Mouse (Mus musculus) neural tube, embryonic 15.5 days (tissue): ENCODE data around the gene Mad1l1. TPM values are rescaled to one million over a fixed set of nuclear protein-coding genes. Genes with fewer than 3 reads are reported as not detected.

Source experiments
- ATAC-seq: fragments of 200-750 bp; cut with Nextera tagmentation; 2 replicates; pipeline ENCODE4 v1.8.0; 2017; ENCODE audit warnings: mild to moderate bottlenecking, moderate TSS enrichment, moderate library complexity; ENCODE audit not compliant: low FRiP score
- H3K27ac ChIP-seq: fragments of 300-500 bp; sonication (generic); replicated peaks from 2 replicates; pipeline ENCODE4 v1.5.1; 2015; ENCODE audit warnings: mild to moderate bottlenecking, inconsistent platforms
- H3K27me3 ChIP-seq: fragments of 300-500 bp; sonication (generic); replicated peaks from 2 replicates; pipeline ENCODE4 v1.6.1; 2015; ENCODE audit warnings: inconsistent platforms
- H3K36me3 ChIP-seq: fragments of 300-500 bp; sonication (generic); 2 replicates; pipeline ENCODE4 v1.6.1; 2015; ENCODE audit warnings: inconsistent platforms
- H3K4me1 ChIP-seq: fragments of 300-500 bp; sonication (generic); 2 replicates; pipeline ENCODE4 v1.6.1; 2015; ENCODE audit warnings: inconsistent platforms
- H3K4me2 ChIP-seq: fragments of 300-500 bp; sonication (generic); 2 replicates; pipeline ENCODE4 v1.6.1; 2015; ENCODE audit warnings: inconsistent platforms, mild to moderate bottlenecking, moderate library complexity
- H3K4me3 ChIP-seq: fragments of 300-500 bp; sonication (generic); replicated peaks from 2 replicates; pipeline ENCODE4 v1.5.1; 2015; ENCODE audit warnings: mild to moderate bottlenecking, inconsistent platforms
- H3K9ac ChIP-seq: fragments of 300-500 bp; sonication (generic); replicated peaks from 2 replicates; pipeline ENCODE4 v1.6.1; 2015; ENCODE audit warnings: mild to moderate bottlenecking, inconsistent platforms
- H3K9me3 ChIP-seq: fragments of 300-500 bp; sonication (generic); replicated peaks from 2 replicates; pipeline ENCODE4 v1.6.1; 2016; ENCODE audit warnings: inconsistent platforms
- WGBS: fragments of 180-500 bp; shearing (Covaris S2); methylation state at CpG from one replicate; pipeline ENCODE4 v1.1.7; 2015; ENCODE audit warnings: mixed read lengths; 5-methylcytosine and 5-hydroxymethylcytosine counted together
- polyA plus RNA-seq: library from polyadenylated mRNA; unstranded; fragments of >200 nt; fragmentation: Nextera tagmentation; extraction: Ambion mirVana; gene quantifications from 2 replicates; pipeline ENCODE4 v1.2.1, GENCODE M21; 2015

The Mad1l1 gene
- polyA plus RNA-seq, 1 experiment from 2014 or later, result 29.6 TPM

DNA sequence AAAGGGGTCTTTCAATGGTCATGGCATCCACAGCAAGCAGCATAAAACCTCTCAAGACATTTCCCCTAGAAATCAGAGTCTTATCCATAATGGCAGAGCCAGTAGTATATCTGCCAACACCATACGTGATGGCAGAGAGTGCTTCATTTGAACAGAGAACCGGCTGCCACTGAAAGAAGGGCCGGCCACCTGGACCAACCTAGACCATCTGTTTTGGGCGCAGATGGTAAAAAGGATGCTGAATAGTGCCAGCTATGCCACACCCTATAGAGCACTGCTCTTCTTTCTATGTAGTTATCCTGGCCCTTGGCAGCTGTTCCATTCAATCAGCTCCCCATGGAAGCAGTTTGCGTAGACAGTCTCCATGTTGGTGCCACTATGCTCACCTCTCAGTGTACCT, 222.6 kb downstream of the Mad1l1 start:
- H3K27ac ChIP-seq, result no peak overlapping the region
- H3K4me2 ChIP-seq, result no peak overlapping the region
- H3K4me3 ChIP-seq, result no peak overlapping the region
- H3K9me3 ChIP-seq, result no peaks in the 10 kb centered on the region
- no peaks in the 10 kb centered on the region for H3K27me3 ChIP-seq
- WGBS, result 64% methylated on average over 5 of the region's 5 CpGs
- no peaks in the 10 kb centered on the region for H3K36me3 ChIP-seq
- H3K4me1 ChIP-seq, result peaks cover 45% of the 10 kb centered on the region
- ATAC-seq, result no peak
- no peak overlapping the region for H3K9ac ChIP-seq

DNA sequence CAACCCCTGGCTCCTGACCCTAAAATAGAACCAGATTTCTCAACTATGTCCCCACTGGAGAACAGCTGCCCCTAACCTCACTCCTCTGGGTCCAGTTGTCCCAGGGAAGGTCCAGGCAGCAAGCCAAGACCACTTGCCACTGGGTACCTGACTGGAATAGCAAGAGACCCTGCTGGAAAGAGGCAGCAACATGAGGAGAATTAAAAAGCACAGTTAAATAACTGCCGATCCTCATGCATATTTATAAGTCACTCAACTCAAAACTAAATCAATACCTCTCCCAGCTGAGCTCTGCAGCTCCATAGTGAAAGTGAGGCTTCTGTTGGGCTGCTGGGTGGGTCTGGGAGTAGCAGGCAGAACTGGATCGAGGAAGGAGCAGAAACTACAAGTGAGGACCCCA, 226.1 kb downstream of the Mad1l1 start:
- Histone ChIP-seq H3K4me2 (no peak overlapping the region), H3K27ac (peak overlapping the region; percentile 71), H3K36me3 (no peaks in the 10 kb centered on the region), H3K4me3 (no peak overlapping the region), H3K4me1 (peaks cover 29% of the 10 kb centered on the region), H3K9ac (no peak overlapping the region), H3K9me3 (no peaks in the 10 kb centered on the region), H3K27me3 (no peaks in the 10 kb centered on the region)
- ATAC-seq, result peak; percentile 50
- 20% methylated on average over 2 of the region's 2 CpGs for WGBS

DNA sequence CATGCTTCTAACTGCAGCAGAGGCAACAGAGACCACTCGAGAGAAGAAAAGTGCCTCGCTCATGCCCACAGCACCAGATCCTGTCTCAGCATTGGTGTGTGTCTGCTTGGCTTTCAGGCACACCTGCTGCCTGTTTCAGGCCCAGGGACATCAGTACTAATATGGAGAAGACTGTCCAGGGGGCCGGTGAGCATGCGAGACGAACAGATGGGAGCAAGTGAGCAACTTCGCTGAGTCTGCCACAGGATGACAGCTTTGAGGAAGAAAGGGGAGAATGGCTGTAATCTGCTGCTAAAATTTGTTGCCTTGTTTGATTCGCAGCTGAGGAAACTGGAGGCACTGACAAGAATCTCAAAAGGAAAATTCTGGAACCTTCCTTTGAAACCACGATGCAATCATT, 227.9 kb downstream of the Mad1l1 start:
- no peak for ATAC-seq
- no peak overlapping the region for H3K27ac ChIP-seq
- H3K4me2 ChIP-seq, result no peak overlapping the region
- H3K36me3 ChIP-seq, result no peaks in the 10 kb centered on the region
- H3K9ac ChIP-seq, result no peak overlapping the region
- peaks cover 26% of the 10 kb centered on the region for H3K4me1 ChIP-seq
- no peaks in the 10 kb centered on the region for H3K9me3 ChIP-seq
- H3K27me3 ChIP-seq, result no peaks in the 10 kb centered on the region
- no peak overlapping the region for H3K4me3 ChIP-seq
- WGBS, result 62% methylated on average over 8 of the region's 8 CpGs

DNA sequence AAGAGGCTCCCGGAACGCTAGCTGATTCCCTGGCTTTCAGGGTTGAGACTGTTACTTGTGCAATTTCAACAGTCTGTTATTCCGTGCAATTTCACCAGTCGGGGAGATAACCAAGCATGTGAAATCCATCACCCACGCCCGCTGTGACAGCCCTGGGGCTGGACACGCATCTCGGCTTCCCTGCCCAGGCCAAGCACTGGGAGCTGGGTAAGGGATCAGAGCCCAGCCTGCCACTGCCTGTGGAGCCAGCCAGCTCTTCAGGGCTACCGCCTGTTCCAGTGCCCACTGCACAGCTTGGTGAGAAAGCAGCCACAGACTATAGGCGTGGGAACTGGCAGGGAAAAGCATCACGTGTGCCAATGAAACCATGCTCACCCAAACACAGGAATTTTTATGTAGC, 229.8 kb downstream of the Mad1l1 start:
- WGBS, result 33% methylated on average over 11 of the region's 11 CpGs
- no peaks in the 10 kb centered on the region for H3K9me3 ChIP-seq
- ATAC-seq, result peak; percentile 73
- H3K27me3 ChIP-seq, result no peaks in the 10 kb centered on the region
- H3K27ac ChIP-seq, result peak overlapping the region; percentile 62
- no peak overlapping the region for H3K4me3 ChIP-seq
- no peak overlapping the region for H3K9ac ChIP-seq
- H3K36me3 ChIP-seq, result no peaks in the 10 kb centered on the region
- H3K4me1 ChIP-seq, result peaks cover 29% of the 10 kb centered on the region
- no peak overlapping the region for H3K4me2 ChIP-seq

DNA sequence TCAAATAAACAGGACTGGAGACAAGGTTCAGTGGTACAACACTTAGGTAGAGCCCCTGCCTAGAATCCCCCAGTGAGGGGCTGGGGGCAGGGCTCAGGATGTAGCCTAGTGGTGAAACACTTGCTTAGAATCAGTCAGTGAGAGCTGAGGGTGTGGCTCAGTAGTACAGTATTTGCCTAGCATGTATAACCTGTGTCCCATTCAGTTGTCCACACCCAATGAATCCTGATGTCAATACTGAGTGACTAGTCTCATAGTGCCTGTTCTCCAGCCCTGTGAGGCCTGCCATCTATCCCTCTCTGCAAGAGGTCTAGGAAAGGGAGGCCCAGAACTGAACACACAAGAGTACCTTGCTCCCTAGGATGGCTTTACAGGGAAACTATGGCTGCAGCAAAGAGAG, 232.1 kb downstream of the Mad1l1 start:
- Histone ChIP-seq H3K9me3 (no peaks in the 10 kb centered on the region), H3K4me2 (no peak overlapping the region), H3K27me3 (no peaks in the 10 kb centered on the region), H3K4me1 (peaks cover 20% of the 10 kb centered on the region; the same call in 1 of the 2 replicates), H3K36me3 (no peaks in the 10 kb centered on the region), H3K9ac (no peak overlapping the region), H3K27ac (no peak overlapping the region), H3K4me3 (no peak overlapping the region)
- ATAC-seq, result no peak

DNA sequence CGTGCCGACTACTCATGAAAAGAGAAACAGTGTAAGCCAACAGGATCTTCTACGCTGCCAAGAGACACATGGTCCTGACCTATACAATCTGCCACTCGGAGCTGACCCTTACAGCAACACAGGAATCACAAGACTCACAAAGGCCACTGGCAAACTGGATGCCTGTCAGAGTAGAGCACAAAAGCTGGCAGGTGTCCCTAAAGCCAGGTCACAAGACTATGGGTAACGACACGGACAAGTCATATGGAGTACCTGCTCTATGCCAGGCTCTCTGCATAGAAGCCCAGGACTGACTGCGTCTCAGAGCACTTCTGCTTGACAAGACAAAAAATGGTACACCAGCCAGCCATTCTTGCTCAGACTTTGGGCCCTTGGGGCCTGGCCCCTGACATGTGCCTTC, 234.1 kb downstream of the Mad1l1 start:
- 93% methylated on average over 7 of the region's 7 CpGs for WGBS
- no peak overlapping the region for H3K4me2 ChIP-seq
- no peaks in the 10 kb centered on the region for H3K36me3 ChIP-seq
- no peak overlapping the region for H3K27ac ChIP-seq
- no peaks in the 10 kb centered on the region for H3K27me3 ChIP-seq
- ATAC-seq, result no peak
- H3K9ac ChIP-seq, result no peak overlapping the region
- H3K4me3 ChIP-seq, result no peak overlapping the region
- no peaks in the 10 kb centered on the region for H3K9me3 ChIP-seq
- H3K4me1 ChIP-seq, result peaks cover 29% of the 10 kb centered on the region; the same call in 1 of the 2 replicates

DNA sequence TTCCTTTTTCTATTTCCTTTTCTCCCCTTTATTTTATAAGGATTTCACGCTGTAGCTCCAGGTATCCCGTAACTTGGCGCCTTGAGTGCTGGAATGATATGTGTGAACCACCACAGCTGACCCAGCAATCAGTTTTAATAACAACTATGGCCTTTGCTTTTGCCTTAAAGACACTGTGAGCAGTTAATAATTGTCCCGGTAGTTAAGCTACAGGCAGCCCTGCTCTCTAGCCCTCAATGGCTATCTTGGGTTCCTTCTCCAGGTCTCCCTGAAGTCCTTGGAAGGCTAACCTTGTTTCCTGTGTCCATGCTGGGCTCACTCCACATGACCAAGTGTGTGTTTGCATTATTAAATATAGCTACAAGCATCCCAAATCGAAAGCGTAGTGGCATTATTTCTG, 237.0 kb downstream of the Mad1l1 start:
- Histone ChIP-seq H3K9me3 (no peaks in the 10 kb centered on the region), H3K36me3 (no peaks in the 10 kb centered on the region), H3K4me1 (peaks cover 21% of the 10 kb centered on the region; the same call in 1 of the 2 replicates), H3K4me3 (no peak overlapping the region), H3K9ac (no peak overlapping the region), H3K4me2 (no peak overlapping the region), H3K27ac (no peak overlapping the region), H3K27me3 (no peaks in the 10 kb centered on the region)
- 90% methylated on average over 6 of the region's 6 CpGs for WGBS
- no peak for ATAC-seq

DNA sequence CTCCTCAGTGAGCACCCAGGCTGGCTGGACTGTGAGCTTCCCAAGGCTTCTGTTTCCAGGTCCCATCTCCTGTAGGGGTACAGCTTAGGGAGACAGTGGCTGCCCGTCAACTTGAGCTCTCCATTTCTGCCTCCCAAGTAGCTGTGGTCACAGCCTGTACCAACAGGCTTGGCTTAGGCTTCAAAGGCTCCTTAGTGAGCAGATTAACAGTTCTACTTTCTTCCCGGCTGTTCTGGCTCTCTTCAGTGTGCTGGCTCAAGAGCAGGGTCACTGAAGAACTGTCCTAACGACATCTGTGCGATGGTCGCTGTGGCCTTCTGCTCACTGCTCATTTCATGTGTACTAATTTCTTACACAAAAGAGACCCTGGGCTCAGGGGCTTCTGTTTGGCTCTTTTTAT, 237.4 kb downstream of the Mad1l1 start:
- Histone ChIP-seq H3K4me1 (peaks cover 21% of the 10 kb centered on the region; the same call in 1 of the 2 replicates), H3K9me3 (no peaks in the 10 kb centered on the region), H3K27me3 (no peaks in the 10 kb centered on the region), H3K27ac (no peak overlapping the region), H3K9ac (no peak overlapping the region), H3K36me3 (no peaks in the 10 kb centered on the region), H3K4me2 (no peak overlapping the region), H3K4me3 (no peak overlapping the region)
- ATAC-seq, result no peak
- 78% methylated on average over 5 of the region's 5 CpGs for WGBS

DNA sequence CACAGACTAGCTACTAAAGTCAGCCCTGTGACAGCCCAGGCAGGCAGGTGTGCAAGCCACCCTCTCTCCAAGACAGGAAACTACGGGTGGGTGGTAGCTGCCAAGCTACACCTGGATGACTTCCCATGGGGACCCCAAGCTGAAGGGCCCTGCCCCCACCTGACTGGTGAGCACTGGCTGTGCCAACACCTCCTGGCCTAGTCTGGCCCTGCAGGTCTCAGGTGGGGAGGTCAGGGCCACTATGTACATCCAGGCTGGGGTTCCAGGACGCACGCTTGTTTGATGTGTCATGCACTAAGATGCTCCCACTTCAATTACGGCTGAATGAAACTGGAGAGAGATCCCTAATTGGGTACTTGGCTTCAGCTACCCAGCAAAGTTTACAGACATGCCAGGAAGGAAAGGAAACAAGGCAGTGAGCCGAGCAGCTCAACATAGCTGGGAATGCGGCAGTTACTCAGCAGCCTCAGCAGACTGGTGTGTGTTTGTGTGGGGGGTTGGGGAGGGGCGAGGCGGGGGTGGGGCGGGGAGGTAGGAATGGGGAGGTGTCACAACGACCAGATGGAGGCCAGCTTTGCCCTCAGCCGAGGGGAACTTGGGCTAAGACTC, 239.0 kb downstream of the Mad1l1 start:
- H3K9me3 ChIP-seq, result no peaks in the 10 kb centered on the region
- no peak overlapping the region for H3K4me3 ChIP-seq
- no peak overlapping the region for H3K9ac ChIP-seq
- no peak for ATAC-seq
- 59% methylated on average over 11 of the region's 11 CpGs for WGBS
- no peaks in the 10 kb centered on the region for H3K27me3 ChIP-seq
- H3K4me2 ChIP-seq, result no peak overlapping the region
- H3K36me3 ChIP-seq, result no peaks in the 10 kb centered on the region
- H3K4me1 ChIP-seq, result peaks cover 24% of the 10 kb centered on the region; the same call in 1 of the 2 replicates
- peak overlapping the region; percentile 20; the same call in 1 of the 2 replicates for H3K27ac ChIP-seq

DNA sequence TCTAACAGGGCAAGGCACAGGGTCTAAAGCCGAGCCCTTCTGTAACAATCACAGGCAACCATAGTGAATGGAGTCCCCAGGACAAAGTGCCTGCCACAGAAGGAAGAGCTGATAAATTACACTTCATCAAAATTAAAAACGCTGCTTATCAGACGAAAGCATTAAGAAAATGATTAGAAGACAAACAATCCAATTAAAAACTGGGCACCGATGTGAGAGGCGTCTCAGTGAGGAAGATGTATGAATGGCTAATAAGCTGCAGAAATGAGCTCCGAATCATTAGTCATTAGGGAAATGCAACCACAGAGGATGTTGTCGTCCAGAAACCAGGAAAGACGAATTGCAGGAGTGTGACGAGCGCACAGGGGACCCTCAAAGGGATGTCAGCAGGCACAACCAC, 240.3 kb downstream of the Mad1l1 start:
- WGBS, result 35% methylated on average over 10 of the region's 10 CpGs
- Histone ChIP-seq H3K36me3 (no peaks in the 10 kb centered on the region), H3K27ac (peak overlapping the region; percentile 56), H3K27me3 (no peaks in the 10 kb centered on the region), H3K4me2 (no peak overlapping the region), H3K9ac (no peak overlapping the region), H3K9me3 (no peaks in the 10 kb centered on the region), H3K4me3 (no peak overlapping the region), H3K4me1 (peaks cover 18% of the 10 kb centered on the region; the same call in 1 of the 2 replicates)
- no peak for ATAC-seq

DNA sequence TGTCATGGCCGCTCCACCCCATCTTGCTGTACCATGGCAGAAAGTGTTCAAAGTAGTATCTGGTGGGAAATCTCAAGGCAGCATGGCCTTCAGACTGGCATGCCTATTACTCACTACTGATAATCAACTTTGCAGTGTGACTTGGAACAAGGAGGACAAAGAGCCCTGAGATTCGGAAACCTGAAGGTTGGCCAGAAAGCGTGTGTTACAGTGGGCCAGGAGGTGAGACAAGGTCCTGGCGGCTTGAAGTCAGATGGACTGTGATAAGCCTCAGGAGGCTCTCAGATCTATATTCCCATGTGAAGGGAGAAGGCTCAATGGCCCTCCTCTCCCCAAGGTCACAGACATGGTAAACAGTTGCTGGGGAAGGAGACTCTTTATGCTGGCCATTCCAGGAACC, 241.8 kb downstream of the Mad1l1 start:
- peaks cover 21% of the 10 kb centered on the region for H3K4me1 ChIP-seq

DNA sequence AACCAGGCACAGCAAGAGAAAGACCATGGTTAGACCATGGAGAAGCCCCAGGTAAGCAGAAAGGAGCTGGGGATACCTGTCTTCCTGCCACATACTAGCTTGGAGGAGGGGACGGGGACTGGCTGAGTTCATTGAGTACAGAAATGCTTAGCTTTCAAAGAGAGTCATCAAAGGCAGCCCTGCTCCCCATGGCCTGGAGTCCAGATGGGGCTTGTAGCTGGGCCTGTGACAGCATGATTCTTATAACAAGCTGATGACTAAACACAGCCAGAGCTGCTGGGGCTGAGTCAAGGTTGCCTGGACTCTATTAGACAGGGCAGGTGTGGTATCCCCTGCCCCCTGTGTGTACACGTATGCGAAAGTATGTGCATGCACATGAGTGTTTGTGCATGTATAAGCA, 242.9 kb downstream of the Mad1l1 start:
- WGBS, result 87% methylated on average over 3 of the region's 3 CpGs
- Histone ChIP-seq H3K9me3 (no peaks in the 10 kb centered on the region), H3K27ac (no peak overlapping the region)

More for the DNA sequence above, 241.8 kb downstream of the Mad1l1 start:
- no peaks in the 10 kb centered on the region for H3K36me3 ChIP-seq
- WGBS, result over 99% methylated on average over 4 of the region's 4 CpGs
- no peak overlapping the region for H3K9ac ChIP-seq
- no peaks in the 10 kb centered on the region for H3K27me3 ChIP-seq
- H3K9me3 ChIP-seq, result no peaks in the 10 kb centered on the region
- H3K4me3 ChIP-seq, result no peak overlapping the region
- H3K4me2 ChIP-seq, result no peak overlapping the region
- H3K27ac ChIP-seq, result no peak overlapping the region
- ATAC-seq, result no peak

More for the DNA sequence above, 242.9 kb downstream of the Mad1l1 start:
- Histone ChIP-seq H3K4me2 (no peak overlapping the region), H3K36me3 (no peaks in the 10 kb centered on the region), H3K4me1 (peaks cover 32% of the 10 kb centered on the region), H3K4me3 (no peak overlapping the region), H3K27me3 (no peaks in the 10 kb centered on the region), H3K9ac (no peak overlapping the region)
- no peak for ATAC-seq
